ENCODE assay signal across 8 mouse cellular contexts in genomic region chr19:9082191-9083009, GRCm38 (mm10). TPM values are rescaled to one million over a fixed set of nuclear protein-coding genes. Genes with fewer than 3 reads are reported as not detected.
DNase-seq lines count a peak whose midpoint lies in the region; ATAC-seq and TF ChIP-seq lines count a peak whose summit lies in the region.

No protein-coding gene starts in this region.

- DNase-seq in CD4-positive helper T cell, adult 2 months (ENCODE audit: low read depth, low spot score), result peak; percentile 90
- peak; percentile 89 for DNase-seq in brain, embryonic 14.5 days (ENCODE audit: low read depth)
- DNase-seq in kidney, postnatal 14 days, result peak; percentile 92
- DNase-seq in liver, embryonic 13.5 days, result peak; percentile 64
- peak; percentile 71 to 83 for DNase-seq in natural killer cell, adult 2 months (ENCODE audit: low spot score in 2 of 2)

- no peak for TF ChIP-seq POLR2A in brain, embryonic 14.5 days (IDR thresholded peaks at IDR 0.05; ENCODE audit: borderline replicate concordance, extremely low read depth, insufficient read depth, insufficient read length, poor library complexity, severe bottlenecking)

- no peak overlapping the region for H3K9ac ChIP-seq in heart, embryonic 15.5 days
- no peak overlapping the region for H3K9ac ChIP-seq in liver, embryonic 13.5 days
- no peak overlapping the region; the same call in 1 of the 2 replicates for H3K9ac ChIP-seq in stomach, embryonic 14.5 days (replicated peaks; ENCODE audit: low read depth, low read length)

- 15% methylated on average over 23 of the region's 23 CpGs for WGBS in heart, embryonic 15.5 days
- 22% methylated on average over 23 of the region's 23 CpGs for WGBS in liver, embryonic 13.5 days (ENCODE audit: insufficient replicate concordance)
- WGBS in stomach, embryonic 14.5 days, result 19% methylated on average over 23 of the region's 23 CpGs

- H3K4me2 ChIP-seq in heart, embryonic 15.5 days, result peak overlapping the region; percentile 51
- peak overlapping the region; percentile 40 for H3K4me2 ChIP-seq in liver, embryonic 13.5 days
- peak overlapping the region; percentile 15; the same call in 1 of the 2 replicates for H3K4me2 ChIP-seq in stomach, embryonic 14.5 days (replicated peaks; ENCODE audit: low read depth, low read length)

- H3K27me3 ChIP-seq in heart, embryonic 15.5 days, result no peaks in the 10 kb centered on the region
- no peaks in the 10 kb centered on the region for H3K27me3 ChIP-seq in liver, embryonic 13.5 days
- no peaks in the 10 kb centered on the region for H3K27me3 ChIP-seq in stomach, embryonic 14.5 days (ENCODE audit: control insufficient read depth, insufficient read depth, low read length)

- ATAC-seq in erythroid progenitor cell, adult 5-6 weeks (replicated peaks; ENCODE audit: low FRiP score, poor library complexity, severe bottlenecking), result peak; percentile 84
- ATAC-seq in heart, embryonic 15.5 days (replicated peaks; ENCODE audit: insufficient number of reproducible peaks, insufficient read depth, low FRiP score, low read depth), result peak; percentile 87
- ATAC-seq in liver, embryonic 13.5 days (ENCODE audit: low read depth), result peak; percentile 83
- ATAC-seq in stomach, embryonic 14.5 days (ENCODE audit: insufficient number of reproducible peaks, insufficient read depth, low FRiP score, low read depth), result peak; percentile 91

- no peaks in the 10 kb centered on the region for H3K36me3 ChIP-seq in heart, embryonic 15.5 days
- no peaks in the 10 kb centered on the region for H3K36me3 ChIP-seq in liver, embryonic 13.5 days
- no peaks in the 10 kb centered on the region for H3K36me3 ChIP-seq in stomach, embryonic 14.5 days (ENCODE audit: control insufficient read depth, insufficient read depth, low read length)

- peaks cover 22% of the 10 kb centered on the region for H3K4me1 ChIP-seq in heart, embryonic 15.5 days (replicated peaks)
- H3K4me1 ChIP-seq in liver, embryonic 13.5 days (replicated peaks), result peaks cover 5% of the 10 kb centered on the region; the same call in 1 of the 2 replicates
- H3K4me1 ChIP-seq in stomach, embryonic 14.5 days (ENCODE audit: control insufficient read depth, insufficient read depth, low read length), result peaks cover 7% of the 10 kb centered on the region; the same call in 1 of the 2 replicates

- no peaks in the 10 kb centered on the region for H3K9me3 ChIP-seq in heart, embryonic 15.5 days (replicated peaks)
- H3K9me3 ChIP-seq in liver, embryonic 13.5 days (replicated peaks), result no peaks in the 10 kb centered on the region
- H3K9me3 ChIP-seq in stomach, embryonic 14.5 days (ENCODE audit: control insufficient read depth, low read depth, low read length), result no peaks in the 10 kb centered on the region

- peak; percentile 98 for TF ChIP-seq CTCF in brain, embryonic 14.5 days (IDR thresholded peaks at IDR 0.05; ENCODE audit: borderline replicate concordance, extremely low read depth, insufficient read depth, insufficient read length)

- H3K4me3 ChIP-seq in heart, embryonic 15.5 days, result peak overlapping the region; percentile 20
- H3K4me3 ChIP-seq in liver, embryonic 13.5 days (replicated peaks), result no peak overlapping the region; the same call in none of the 2 replicates
- no peak overlapping the region; the same call in 1 of the 2 replicates for H3K4me3 ChIP-seq in stomach, embryonic 14.5 days (ENCODE audit: low read depth, low read length)

- H3K27ac ChIP-seq in heart, embryonic 15.5 days, result peak overlapping the region; percentile 18; the same call in 1 of the 2 replicates
- H3K27ac ChIP-seq in liver, embryonic 13.5 days, result no peak overlapping the region
- H3K27ac ChIP-seq in stomach, embryonic 14.5 days (ENCODE audit: low read length), result no peak overlapping the region

RNA-seq across cellular contexts. Expression of gene Scgb1a1, which starts 5.4 kb away (rescaled TPM):
- polyA plus RNA-seq in brain, embryonic 14.5 days (2012; rRNA removed), result not detected in 2 replicates
- total RNA-seq in erythroid progenitor cell, adult 5-6 weeks (2015; ENCODE audit: low replicate concordance), result not detected in 2 replicates
- total RNA-seq in erythroid progenitor cell, adult 5-6 weeks (2017; ENCODE audit: low replicate concordance), result not detected in 2 replicates
- polyA plus RNA-seq in heart, embryonic 15.5 days (2015; fragmentation: Nextera tagmentation; extraction: Ambion mirVana), result 0.30 and 0.44 TPM in 2 replicates
- not detected in 2 replicates for polyA plus RNA-seq in liver, embryonic 13.5 days (2015; fragmentation: Nextera tagmentation; extraction: Ambion mirVana)
- not detected in 2 replicates for polyA plus RNA-seq in stomach, embryonic 14.5 days (2014; fragmentation: Nextera tagmentation; extraction: Ambion mirVana)

RNA-seq across cellular contexts. Expression of gene Asrgl1, which starts 53.0 kb away (rescaled TPM):
- polyA plus RNA-seq in brain, embryonic 14.5 days (2012; rRNA removed), result 6.8 and 12.3 TPM in 2 replicates
- total RNA-seq in erythroid progenitor cell, adult 5-6 weeks (2015; ENCODE audit: low replicate concordance), result 6.5 and 13.0 TPM in 2 replicates
- total RNA-seq in erythroid progenitor cell, adult 5-6 weeks (2017; ENCODE audit: low replicate concordance), result 3.7 and 4.5 TPM in 2 replicates
- polyA plus RNA-seq in heart, embryonic 15.5 days (2015; fragmentation: Nextera tagmentation; extraction: Ambion mirVana), result 15.4 and 16.1 TPM in 2 replicates
- polyA plus RNA-seq in liver, embryonic 13.5 days (2015; fragmentation: Nextera tagmentation; extraction: Ambion mirVana), result 11.5 and 14.9 TPM in 2 replicates
- polyA plus RNA-seq in stomach, embryonic 14.5 days (2014; fragmentation: Nextera tagmentation; extraction: Ambion mirVana), result 9.3 and 15.2 TPM in 2 replicates
